Mouse (Mus musculus): ENCODE results near the gene Nckap5. TPM values are rescaled to one million over a fixed set of nuclear protein-coding genes. Genes with fewer than 3 reads are reported as not detected.

Gene Nckap5
- total and polyA plus RNA-seq, 3 experiments: not detected

DNA sequence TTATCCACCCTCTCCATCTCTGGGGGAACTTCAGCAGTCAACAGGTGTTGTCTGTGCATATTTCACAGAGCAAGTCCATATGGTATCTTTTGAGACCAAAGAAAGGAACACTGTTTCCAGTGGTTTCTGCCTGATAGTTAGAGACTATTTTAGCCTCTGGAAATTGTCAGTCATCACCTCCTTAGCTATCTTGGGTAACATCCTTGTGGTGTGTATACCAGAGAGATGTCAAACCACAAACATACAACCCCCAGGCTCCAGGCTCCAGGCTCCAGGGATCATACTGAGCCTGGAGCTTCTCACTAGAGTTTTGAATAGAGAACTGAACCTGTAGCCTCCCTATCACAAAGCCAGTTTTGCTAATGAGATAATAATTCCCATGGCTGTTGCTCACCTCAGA lies 252.4 kb downstream of the Nckap5 start:
- TF ChIP-seq GABPA (IDR thresholded peaks at IDR 0.05; ENCODE audit: low read depth, low read length): no peak
- TF ChIP-seq RAD21 (IDR thresholded peaks at IDR 0.05; ENCODE audit: low read depth, low read length): no peak
- TF ChIP-seq MYB (IDR thresholded peaks at IDR 0.05; ENCODE audit: low read depth, low read length): no peak
- TF ChIP-seq CHD1 (IDR thresholded peaks at IDR 0.05; ENCODE audit: low read depth, low read length): no peak
- TF ChIP-seq MAFK (IDR thresholded peaks at IDR 0.05; ENCODE audit: borderline replicate concordance, low read depth, low read length): no peak
- no peak for TF ChIP-seq E2F4 (IDR thresholded peaks at IDR 0.05; ENCODE audit: borderline replicate concordance, low read depth, low read length)
- no peak for TF ChIP-seq USF2 (IDR thresholded peaks at IDR 0.05; ENCODE audit: borderline replicate concordance in 1 of 2, insufficient read depth in 1 of 2, low read depth in 1 of 2, low read length in 2 of 2)
- TF ChIP-seq RCOR1 (IDR thresholded peaks at IDR 0.05; ENCODE audit: low read depth, low read length): no peak
- TF ChIP-seq KAT2A (conservative IDR thresholded peaks at IDR 0.05; ENCODE audit: low read depth, low read length): no peak
- no peak for TF ChIP-seq BHLHE40 (IDR thresholded peaks at IDR 0.05; ENCODE audit: borderline replicate concordance, low read depth, low read length)
- no peak for TF ChIP-seq JUND (IDR thresholded peaks at IDR 0.05; ENCODE audit: low read depth, low read length)
- no peak for TF ChIP-seq CHD2 (IDR thresholded peaks at IDR 0.05; ENCODE audit: low read length)
- TF ChIP-seq CTCF (IDR thresholded peaks at IDR 0.05 in 2 of 3, conservative IDR thresholded peaks at IDR 0.05 in 1 of 3; ENCODE audit: control insufficient read depth in 1 of 3, insufficient read depth in 1 of 3, low read depth in 2 of 3, low read length in 3 of 3, poor library complexity in 1 of 3, severe bottlenecking in 1 of 3): no peak
- no peak for TF ChIP-seq POLR2A (IDR thresholded peaks at IDR 0.05; ENCODE audit: control insufficient read depth in 1 of 2, insufficient read depth in 1 of 2, low read depth in 1 of 2, low read length in 2 of 2, poor library complexity in 1 of 2)
- no peak overlapping the region for H3K9ac ChIP-seq (ENCODE audit: control insufficient read depth, low read depth, low read length, poor library complexity, severe bottlenecking)
- no peaks in the 10 kb centered on the region for H3K4me1 ChIP-seq (ENCODE audit: control insufficient read depth in 1 of 2, insufficient read depth in 2 of 2, low read length in 2 of 2)
- H3K36me3 ChIP-seq (ENCODE audit: control insufficient read depth in 1 of 2, insufficient read depth in 2 of 2, low read length in 2 of 2): no peaks in the 10 kb centered on the region
- H3K9me3 ChIP-seq (replicated peaks; ENCODE audit: insufficient read depth, low read length): no peaks in the 10 kb centered on the region
- H3K4me3 ChIP-seq (ENCODE audit: control insufficient read depth in 1 of 2, insufficient read depth in 1 of 2, low read depth in 2 of 2, low read length in 2 of 2): no peak overlapping the region
- DNase-seq (ENCODE audit: low read depth, low spot score): no peak
- no peaks in the 10 kb centered on the region for H3K27me3 ChIP-seq (ENCODE audit: control insufficient read depth in 1 of 2, insufficient read depth in 2 of 2, low read length in 2 of 2)
- no peak overlapping the region for H3K27ac ChIP-seq (ENCODE audit: control insufficient read depth, low read depth, low read length)
- H3K79me2 ChIP-seq (ENCODE audit: control insufficient read depth, insufficient read depth, low read length, poor library complexity): no peaks in the 10 kb centered on the region

DNA sequence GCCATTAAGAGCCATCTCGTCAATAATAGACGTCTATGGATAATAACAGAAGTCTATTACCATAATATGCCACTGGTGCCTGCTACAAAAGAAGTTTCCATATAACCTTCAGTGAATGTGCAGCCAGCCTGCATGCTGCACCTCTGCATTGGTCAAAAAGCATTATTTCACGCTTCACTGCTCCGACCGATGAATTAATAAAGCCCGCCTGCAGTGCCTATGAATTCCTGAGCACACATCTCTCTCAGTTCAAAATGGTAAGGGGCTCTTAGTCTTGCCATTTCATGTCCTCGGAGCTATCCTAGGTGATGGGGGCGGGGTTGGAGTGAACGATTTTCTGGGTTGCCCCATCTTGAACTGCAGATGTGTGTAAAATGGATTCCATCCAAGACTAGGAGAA lies 256.3 kb downstream of the Nckap5 start:
- H3K79me2 ChIP-seq (ENCODE audit: control insufficient read depth, insufficient read depth, low read length, poor library complexity): no peaks in the 10 kb centered on the region
- H3K4me3 ChIP-seq (ENCODE audit: control insufficient read depth in 1 of 2, insufficient read depth in 1 of 2, low read depth in 2 of 2, low read length in 2 of 2): no peak overlapping the region
- H3K36me3 ChIP-seq (ENCODE audit: control insufficient read depth in 1 of 2, insufficient read depth in 2 of 2, low read length in 2 of 2): no peaks in the 10 kb centered on the region
- no peak overlapping the region for H3K9ac ChIP-seq (ENCODE audit: control insufficient read depth, low read depth, low read length, poor library complexity, severe bottlenecking)
- H3K27ac ChIP-seq (ENCODE audit: control insufficient read depth, low read depth, low read length): no peak overlapping the region
- H3K9me3 ChIP-seq (replicated peaks; ENCODE audit: insufficient read depth, low read length): no peaks in the 10 kb centered on the region
- TF ChIP-seq ZMIZ1 (IDR thresholded peaks at IDR 0.05; ENCODE audit: low read depth, low read length) (no peak), ZKSCAN1 (IDR thresholded peaks at IDR 0.05; ENCODE audit: low read depth, low read length) (no peak), POLR2A (IDR thresholded peaks at IDR 0.05; ENCODE audit: control insufficient read depth in 1 of 2, insufficient read depth in 1 of 2, low read depth in 1 of 2, low read length in 2 of 2, poor library complexity in 1 of 2) (no peak), NRF1 (IDR thresholded peaks at IDR 0.05; ENCODE audit: insufficient read depth, low read depth, low read length, poor library complexity, severe bottlenecking) (no peak), EP300 (IDR thresholded peaks at IDR 0.05; ENCODE audit: low read depth in 1 of 2, low read length in 2 of 2) (no peak), TCF12 (IDR thresholded peaks at IDR 0.05; ENCODE audit: low read depth, low read length) (no peak), ZC3H11A (IDR thresholded peaks at IDR 0.05; ENCODE audit: low read depth, low read length) (no peak)
- no peaks in the 10 kb centered on the region for H3K27me3 ChIP-seq (ENCODE audit: control insufficient read depth in 1 of 2, insufficient read depth in 2 of 2, low read length in 2 of 2)
- no peak for DNase-seq (ENCODE audit: low read depth, low spot score)
- H3K4me1 ChIP-seq (ENCODE audit: control insufficient read depth in 1 of 2, insufficient read depth in 2 of 2, low read length in 2 of 2): no peaks in the 10 kb centered on the region

All from MEL (cell line).